Mouse (Mus musculus) thymus, adult 2 months (tissue): ENCODE data around the gene Pik3r5. TPM values are rescaled to one million over a fixed set of nuclear protein-coding genes. Genes with fewer than 3 reads are reported as not detected.
A peak's percentile ranks its signal among the peaks of the same experiment; 100 is the strongest.

Source experiments
- DNase-seq: peaks from one replicate; pipeline ENCODE4 v3.0.0; 2021
- H3K27ac ChIP-seq: fragments of 200-500 bp; 2 replicates; pipeline ENCODE4 v1.5.1; 2012; ENCODE audit warnings: low read length, control low read depth; ENCODE audit not compliant: control insufficient read depth, insufficient read depth
- H3K27me3 ChIP-seq: fragments of 200-500 bp; 2 replicates; pipeline ENCODE4 v1.6.1; 2012; ENCODE audit warnings: mild to moderate bottlenecking, low read length, moderate library complexity, mixed read lengths; ENCODE audit not compliant: control insufficient read depth, insufficient read depth
- H3K36me3 ChIP-seq: fragments of 200-500 bp; 2 replicates; pipeline ENCODE4 v1.6.1; 2012; ENCODE audit warnings: mild to moderate bottlenecking, low read length, moderate library complexity; ENCODE audit not compliant: control insufficient read depth, insufficient read depth
- H3K4me1 ChIP-seq: fragments of 200-500 bp; replicated peaks from 2 replicates; pipeline ENCODE4 v1.6.1; 2012; ENCODE audit warnings: low read length; ENCODE audit not compliant: control insufficient read depth, insufficient read depth
- H3K4me3 ChIP-seq: fragments of 200-500 bp; 2 replicates; pipeline ENCODE4 v1.5.1; 2012; ENCODE audit warnings: mild to moderate bottlenecking, low read length, control low read depth, moderate library complexity; ENCODE audit not compliant: control insufficient read depth, insufficient read depth
- CTCF ChIP-seq: fragments of 200-500 bp; IDR thresholded peaks from 2 replicates; pipeline ENCODE4 v1.5.1; 2012; ENCODE audit warnings: mild to moderate bottlenecking, control low read depth, low read length, moderate library complexity, borderline replicate concordance; ENCODE audit not compliant: control insufficient read depth, poor library complexity, insufficient read depth; ENCODE audit errors: extremely low read depth
- POLR2A ChIP-seq: fragments of 200-500 bp; IDR thresholded peaks from 2 replicates; pipeline ENCODE4 v1.6.1; 2012; ENCODE audit warnings: mild to moderate bottlenecking, low read length, control low read depth, moderate library complexity; ENCODE audit not compliant: control insufficient read depth, poor library complexity, insufficient read depth; ENCODE audit errors: extremely low read depth
- WGBS: fragments of 180-500 bp; shearing (Covaris S2); methylation state at CpG from one replicate; pipeline ENCODE4 v1.1.7; 2018; 5-methylcytosine and 5-hydroxymethylcytosine counted together
- polyA plus RNA-seq: library from polyadenylated mRNA; depleted of rRNA; stranded (reverse); fragments of >200 nt; gene quantifications from 2 replicates; pipeline ENCODE4 v1.2.3, GENCODE M21; 2012

Pik3r5 gene
- polyA plus RNA-seq, 1 experiment = 105 TPM

- Histone ChIP-seq H3K27ac (no peak within 1 kb of the TSS), H3K36me3 (no peaks in the 10 kb centered on the region), H3K27me3 (peaks cover 26% of the 10 kb centered on the region; the same call in 1 of the 2 replicates), H3K4me1 (peaks cover 13% of the 10 kb centered on the region), H3K4me3 (peak within 1 kb of the TSS; percentile 49)
- no peak for TF ChIP-seq POLR2A
- DNase-seq = no peak
- WGBS = 27% methylated on average over 11 of the region's 11 CpGs
Measured at GRCm38 (mm10) chr11:68400727-68401219, 31.1 kb upstream of the Pik3r5 start, which contains the start of gene Ntn1. TSS of gene Ntn1 (minus strand) at chr11:68400823.

- WGBS = 69% methylated on average over 5 of the region's 5 CpGs
- Histone ChIP-seq H3K4me3 (no peak overlapping the region), H3K27me3 (peaks cover 26% of the 10 kb centered on the region; the same call in 1 of the 2 replicates), H3K27ac (no peak overlapping the region), H3K36me3 (no peaks in the 10 kb centered on the region), H3K4me1 (peaks cover 13% of the 10 kb centered on the region)
- no peak for TF ChIP-seq POLR2A
- TF ChIP-seq CTCF = no peak
- no peak for DNase-seq
Measured at GRCm38 (mm10) chr11:68401428-68401827, 30.5 kb upstream of the Pik3r5 start.

- no peak overlapping the region for H3K27ac ChIP-seq
- TF ChIP-seq CTCF (peak; percentile 25; the same call in 1 of the 2 replicates), POLR2A (no peak)
- peak; percentile 71 for DNase-seq
- peaks cover 24% of the 10 kb centered on the region for H3K4me1 ChIP-seq
- no peaks in the 10 kb centered on the region for H3K36me3 ChIP-seq
- 28% methylated on average over 4 of the region's 4 CpGs for WGBS
- H3K4me3 ChIP-seq = no peak overlapping the region
- peaks cover 12% of the 10 kb centered on the region; the same call in 1 of the 2 replicates for H3K27me3 ChIP-seq
Measured at GRCm38 (mm10) chr11:68404185-68404584, 27.7 kb upstream of the Pik3r5 start.

GRCm38 (mm10) chr11:68405576-68405975, 26.3 kb upstream of the Pik3r5 start:
- 90% methylated on average over 8 of the region's 8 CpGs for WGBS
- Histone ChIP-seq H3K4me3 (no peak overlapping the region), H3K27ac (no peak overlapping the region), H3K27me3 (peaks cover 3% of the 10 kb centered on the region; the same call in 1 of the 2 replicates), H3K36me3 (no peaks in the 10 kb centered on the region), H3K4me1 (peaks cover 15% of the 10 kb centered on the region)
- no peak for DNase-seq
- TF ChIP-seq CTCF (no peak), POLR2A (no peak)

- Histone ChIP-seq H3K27me3 (no peaks in the 10 kb centered on the region), H3K4me1 (peaks cover 12% of the 10 kb centered on the region), H3K27ac (peak overlapping the region; percentile 48), H3K4me3 (no peak overlapping the region), H3K36me3 (no peaks in the 10 kb centered on the region)
- peak; percentile 14 for DNase-seq
- no peak for TF ChIP-seq POLR2A
- TF ChIP-seq CTCF = no peak
- 44% methylated on average over 11 of the region's 11 CpGs for WGBS
Measured at GRCm38 (mm10) chr11:68407266-68407926, 24.5 kb upstream of the Pik3r5 start.

GRCm38 (mm10) chr11:68408127-68408526, 23.8 kb upstream of the Pik3r5 start:
- H3K36me3 ChIP-seq = no peaks in the 10 kb centered on the region
- peaks cover 12% of the 10 kb centered on the region for H3K4me1 ChIP-seq
- peak; percentile 81 for DNase-seq
- H3K27me3 ChIP-seq = no peaks in the 10 kb centered on the region
- 68% methylated on average over 2 of the region's 2 CpGs for WGBS
- H3K4me3 ChIP-seq = no peak overlapping the region
- no peak for TF ChIP-seq CTCF
- no peak for TF ChIP-seq POLR2A
- no peak overlapping the region for H3K27ac ChIP-seq
